Comparison of ENCODE assay signal across 20 mouse cellular contexts in the genomic region with DNA sequence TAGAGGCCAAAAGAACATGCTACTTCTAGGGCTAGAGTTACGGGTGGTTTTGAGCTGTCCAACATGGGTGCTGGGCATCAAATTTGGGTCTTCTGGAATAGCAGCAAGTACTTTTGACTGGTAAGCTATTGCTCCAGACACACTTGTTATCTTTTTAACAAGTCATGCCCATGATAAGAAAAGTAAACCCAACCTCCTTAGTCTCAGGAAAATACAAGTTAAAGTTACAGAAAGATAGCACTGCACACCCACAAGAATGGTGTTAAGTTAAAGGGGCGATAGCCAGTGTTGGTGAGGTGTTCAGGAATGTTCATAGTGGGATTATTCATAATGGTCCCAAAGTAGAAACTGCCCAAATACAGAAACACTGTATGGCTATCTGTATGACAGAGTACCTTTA. TPM values are rescaled to one million over a fixed set of nuclear protein-coding genes. Genes with fewer than 3 reads are reported as not detected.
A peak's percentile ranks its signal among the peaks of the same experiment; 100 is the strongest.
DNase-seq lines count a peak whose midpoint lies in the region; ATAC-seq lines count a peak whose summit lies in the region.
"Had no signal": no experiment of that assay in that cellular context is flagged by ENCODE, and none has a peak within 500 bp of the region (broad histone marks: within the 10 kb centered on the region; RNA-seq: fewer than 3 reads in every experiment).

No protein-coding gene starts in this region.

- H3K4me2 ChIP-seq in liver, embryonic 15.5 days = peak overlapping the region; percentile 9; the same call in 1 of the 2 replicates
- H3K4me2 ChIP-seq: embryonic facial prominence, embryonic 15.5 days; forebrain, embryonic 15.5 days; heart, embryonic 11.5 days; heart, embryonic 15.5 days; hindbrain, embryonic 15.5 days had no signal

- H3K9me3 ChIP-seq in liver, embryonic 15.5 days (replicated peaks) = no peaks in the 10 kb centered on the region
- H3K9me3 ChIP-seq: embryonic facial prominence, embryonic 15.5 days; forebrain, embryonic 15.5 days; heart, embryonic 15.5 days; hindbrain, embryonic 10.5 days; hindbrain, embryonic 15.5 days had no signal

- peak overlapping the region; percentile 53 for H3K27ac ChIP-seq in liver, embryonic 15.5 days (replicated peaks)
- H3K27ac ChIP-seq: embryonic facial prominence, embryonic 15.5 days; forebrain, embryonic 15.5 days; heart, adult 2 months; heart, embryonic 15.5 days; hindbrain, embryonic 10.5 days; hindbrain, embryonic 15.5 days had no signal

- 20% methylated on average over 2 of the region's 2 CpGs for WGBS in liver, embryonic 15.5 days (ENCODE audit: insufficient replicate concordance)

- H3K36me3 ChIP-seq in liver, embryonic 15.5 days (replicated peaks) = no peaks in the 10 kb centered on the region
- H3K36me3 ChIP-seq: embryonic facial prominence, embryonic 15.5 days; forebrain, embryonic 15.5 days; heart, embryonic 15.5 days; hindbrain, embryonic 15.5 days had no signal

- peak; percentile 16; the same call in 1 of the 2 replicates for ATAC-seq in erythroid progenitor cell, adult 5-6 weeks (replicated peaks; ENCODE audit: low FRiP score, poor library complexity, severe bottlenecking)
- peak; percentile 40 for ATAC-seq in liver, embryonic 15.5 days (ENCODE audit: insufficient read depth)
- ATAC-seq in megakaryocyte-erythroid progenitor cell, adult 5-6 weeks (replicated peaks; ENCODE audit: low FRiP score, low TSS enrichment, poor library complexity, severe bottlenecking) = peak; percentile 55
- ATAC-seq: forebrain, embryonic 15.5 days had no signal

- peaks cover 51% of the 10 kb centered on the region for H3K4me1 ChIP-seq in liver, embryonic 15.5 days (replicated peaks)
- H3K4me1 ChIP-seq: hindbrain, embryonic 10.5 days had no signal

- no peaks in the 10 kb centered on the region for H3K27me3 ChIP-seq in liver, embryonic 15.5 days
- H3K27me3 ChIP-seq: embryonic facial prominence, embryonic 15.5 days; forebrain, embryonic 15.5 days; heart, embryonic 15.5 days; hindbrain, embryonic 15.5 days had no signal

- H3K4me3 ChIP-seq in liver, embryonic 15.5 days (replicated peaks) = no peak overlapping the region
- H3K4me3 ChIP-seq: embryonic facial prominence, embryonic 15.5 days; erythroblast, embryonic 14.5 days; forebrain, embryonic 15.5 days; heart, adult 2 months; heart, embryonic 15.5 days; hindbrain, embryonic 10.5 days; hindbrain, embryonic 15.5 days had no signal

- no peak overlapping the region for H3K9ac ChIP-seq in liver, embryonic 15.5 days
- H3K9ac ChIP-seq: embryonic facial prominence, embryonic 15.5 days; forebrain, embryonic 15.5 days; heart, embryonic 15.5 days; hindbrain, embryonic 15.5 days had no signal

- peak; percentile 34 for DNase-seq in c-Kit-positive CD71-positive TER-119-positive erythroid progenitor cells, embryonic 14.5 days (ENCODE audit: low spot score)
- no peak for DNase-seq in adrenal gland, postnatal 10 days
- DNase-seq in embryo, embryonic 11 days = no peak
- DNase-seq in layer of hippocampus, postnatal 36 days = no peak
- DNase-seq: adrenal gland, postnatal 14 days; cerebellum, adult 18-20 months; cerebellum, adult 9-11 months; cerebellum, postnatal 36 days; gastrocnemius, postnatal 10 days; heart, adult 2 months had no signal

RNA-seq across cellular contexts. Expression of gene Clasp1, which starts 24.3 kb away (rescaled TPM):
- total RNA-seq in erythroid progenitor cell, adult 5-6 weeks (2015; ENCODE audit: low replicate concordance) = 40.7 and 55.8 TPM in 2 replicates
- 34.4 and 45.4 TPM in 2 replicates for total RNA-seq in erythroid progenitor cell, adult 5-6 weeks (2017; ENCODE audit: low replicate concordance)
- 11.8 and 12.8 TPM in 2 replicates for polyA plus RNA-seq in liver, embryonic 15.5 days (2015; fragmentation: Nextera tagmentation; extraction: Ambion mirVana)
- total RNA-seq in megakaryocyte-erythroid progenitor cell, adult 5-6 weeks (2014; fragmentation: Nextera tagmentation) = 92.6 and 101 TPM in 2 replicates
- 55.3 and 57.6 TPM in 2 replicates for total RNA-seq in megakaryocyte-erythroid progenitor cell, adult 5-6 weeks (2017)
- 10 to 100 TPM; 39.7 to 60.7 TPM for total RNA-seq in adrenal gland, postnatal 10 days (2021)
- 100 to 1,000 TPM in 1 of 2 experiments, 10 to 100 TPM in 1; 92.6 to 106 TPM for total RNA-seq in layer of hippocampus, postnatal 36 days (2021)
